Mouse (Mus musculus) MEL (cell line): ENCODE measurements around the gene Snx17. TPM values are rescaled to one million over a fixed set of nuclear protein-coding genes. Genes with fewer than 3 reads are reported as not detected.

Source experiments
- DNase-seq: peaks from one replicate; pipeline ENCODE4 v3.0.0; 2011; ENCODE audit warnings: low read depth, low spot score
- H3K27ac ChIP-seq: 2 replicates; pipeline ENCODE4 v1.5.1; 2012; ENCODE audit warnings: low read depth, mild to moderate bottlenecking, control low read depth, low read length, moderate library complexity; ENCODE audit not compliant: control insufficient read depth
- H3K27me3 ChIP-seq, 2 experiments: fragments of 150-350 bp in 1 of 2; sonication (generic) in 1 of 2; 2 replicates each; pipeline ENCODE4 v1.6.1; 2012; ENCODE audit warnings: low read length in 2 of 2, mild to moderate bottlenecking in 2 of 2, improper control_type of control experiment in 1 of 2, moderate library complexity in 1 of 2; ENCODE audit not compliant: insufficient read depth in 2 of 2, control insufficient read depth in 1 of 2
- H3K36me3 ChIP-seq, 2 experiments: 2 replicates each; pipeline ENCODE4 v1.6.1; 2012 to 2014; ENCODE audit warnings: low read length in 2 of 2, improper control_type of control experiment in 1 of 2, inconsistent platforms in 1 of 2, mild to moderate bottlenecking in 1 of 2; ENCODE audit not compliant: insufficient read depth in 2 of 2, control insufficient read depth in 1 of 2
- H3K4me1 ChIP-seq, 2 experiments: fragments of 150-350 bp in 1 of 2; sonication (generic) in 1 of 2; 2 replicates each; pipeline ENCODE4 v1.6.1; 2012; ENCODE audit warnings: low read length in 2 of 2, improper control_type of control experiment in 1 of 2, mild to moderate bottlenecking in 1 of 2; ENCODE audit not compliant: insufficient read depth in 2 of 2, control insufficient read depth in 1 of 2
- H3K4me3 ChIP-seq, 2 experiments: fragments of 150-350 bp in 1 of 2; sonication (generic) in 1 of 2; 2 replicates each; pipeline ENCODE4 v1.5.1; 2012; ENCODE audit warnings: low read depth in 2 of 2, low read length in 2 of 2, mild to moderate bottlenecking in 2 of 2, moderate library complexity in 2 of 2, control low read depth in 1 of 2, improper control_type of control experiment in 1 of 2; ENCODE audit not compliant: control insufficient read depth in 1 of 2, insufficient read depth in 1 of 2
- H3K79me2 ChIP-seq: 2 replicates; pipeline ENCODE4 v1.6.1; 2012; ENCODE audit warnings: mild to moderate bottlenecking, low read length, moderate library complexity; ENCODE audit not compliant: control insufficient read depth, poor library complexity, insufficient read depth
- H3K9ac ChIP-seq: 2 replicates; pipeline ENCODE4 v1.6.1; 2012; ENCODE audit warnings: low read depth, mild to moderate bottlenecking, control low read depth, low read length, moderate library complexity; ENCODE audit not compliant: control insufficient read depth, poor library complexity, severe bottlenecking
- H3K9me3 ChIP-seq: fragments of 150-350 bp; sonication (generic); replicated peaks from 2 replicates; pipeline ENCODE4 v1.6.1; 2012; ENCODE audit warnings: mild to moderate bottlenecking, low read length, improper control_type of control experiment, moderate library complexity; ENCODE audit not compliant: insufficient read depth
- GABPA ChIP-seq: IDR thresholded peaks from 2 replicates; pipeline ENCODE4 v1.6.1; 2012; ENCODE audit warnings: low read depth, mild to moderate bottlenecking, inconsistent platforms, low read length, improper control_type of control experiment, moderate library complexity
- MAFK ChIP-seq: IDR thresholded peaks from 2 replicates; pipeline ENCODE4 v1.6.1; 2011; ENCODE audit warnings: low read depth, mild to moderate bottlenecking, low read length, improper control_type of control experiment, borderline replicate concordance
- MAX ChIP-seq: IDR thresholded peaks from 2 replicates; pipeline ENCODE4 v1.6.1; 2011; ENCODE audit warnings: low read length, improper control_type of control experiment
- POLR2A ChIP-seq, 2 experiments: IDR thresholded peaks; 2 replicates each; pipeline ENCODE4 v1.6.1; 2011 to 2012; ENCODE audit warnings: low read length in 2 of 2, mild to moderate bottlenecking in 2 of 2, control low read depth in 1 of 2, improper control_type of control experiment in 1 of 2, low read depth in 1 of 2, moderate library complexity in 1 of 2; ENCODE audit not compliant: control insufficient read depth in 1 of 2, insufficient read depth in 1 of 2, poor library complexity in 1 of 2
- POLR2AphosphoS2 ChIP-seq: IDR thresholded peaks from 2 replicates; pipeline ENCODE4 v1.6.1; 2011; ENCODE audit warnings: low read length, improper control_type of control experiment
- POLR2AphosphoS5 ChIP-seq: IDR thresholded peaks from 2 replicates; pipeline ENCODE4 v1.6.1; 2012; ENCODE audit warnings: low read depth, borderline replicate concordance, mild to moderate bottlenecking, inconsistent platforms, low read length, moderate library complexity, mixed read lengths
- ZMIZ1 ChIP-seq: IDR thresholded peaks from 2 replicates; pipeline ENCODE4 v1.6.1; 2012; ENCODE audit warnings: low read depth, mild to moderate bottlenecking, inconsistent platforms, low read length, improper control_type of control experiment, moderate library complexity
- polyA plus RNA-seq, 2 experiments: library from polyadenylated mRNA; stranded (reverse) in 1 of 2; unstranded in 1 of 2; fragments of >175 nt in 1 of 2; fragments of >200 nt in 1 of 2; gene quantifications; 2 replicates each; pipeline versions ENCODE4 v1.2.1 to v1.2.4; 2012; ENCODE audit warnings: low replicate concordance in 2 of 2, low read depth in 1 of 2; ENCODE audit not compliant: insufficient read length in 2 of 2, insufficient read depth in 1 of 2, missing spikeins in 1 of 2
- total RNA-seq: library from RNA; depleted of rRNA; stranded (reverse); fragments of 300-350 nt; gene quantifications from 2 replicates; pipeline ENCODE4 v1.2.3, GENCODE M21; 2012

The Snx17 gene
- total and polyA plus RNA-seq, 3 experiments = 85.1 to 85.6 TPM; not detected in 1

GRCm38 (mm10) chr5:31197072-31197471 lies 4.0 kb downstream of the Snx17 start:
- H3K9ac ChIP-seq = no peak overlapping the region
- no peaks in the 10 kb centered on the region for H3K27me3 ChIP-seq
- peak; percentile 61; the same call in 1 of the 2 replicates for TF ChIP-seq ZMIZ1
- TF ChIP-seq MAX = no peak
- H3K9me3 ChIP-seq = no peaks in the 10 kb centered on the region
- peaks cover 4 to 14% of the 10 kb centered on the region in 2 experiments for H3K36me3 ChIP-seq
- no peak overlapping the region for H3K4me3 ChIP-seq
- peaks cover 0 to under 1% of the 10 kb centered on the region in 2 experiments; a peak in 1 of 4 replicates for H3K4me1 ChIP-seq
- no peak for DNase-seq
- no peak overlapping the region for H3K27ac ChIP-seq
- peaks cover 29% of the 10 kb centered on the region for H3K79me2 ChIP-seq

- no peak for DNase-seq
- TF ChIP-seq POLR2AphosphoS5 = 0 out of 2 replicates have a peak, but pooled peaks have one; percentile 27
- TF ChIP-seq GABPA = no peak
- Histone ChIP-seq H3K9ac (no peak overlapping the region), H3K4me3 (no peak overlapping the region), H3K9me3 (no peaks in the 10 kb centered on the region), H3K79me2 (peaks cover 22% of the 10 kb centered on the region), H3K4me1 (no peaks in the 10 kb centered on the region; a peak in 1 of 4 replicates), H3K27me3 (no peaks in the 10 kb centered on the region), H3K36me3 (peaks cover 4 to 14% of the 10 kb centered on the region in 2 experiments), H3K27ac (no peak overlapping the region)
These were observed 5.1 kb downstream of the Snx17 start for GRCm38 (mm10) chr5:31198170-31198569.

GRCm38 (mm10) chr5:31198616-31199320 lies 5.7 kb downstream of the Snx17 start:
- no peak overlapping the region for H3K27ac ChIP-seq
- TF ChIP-seq MAFK = no peak
- TF ChIP-seq POLR2AphosphoS2 = peak; percentile 83
- peak in 1 of 2 experiments; percentile 31; a peak in 1 of 4 replicates for TF ChIP-seq POLR2A (IDR thresholded peaks at IDR 0.05; ENCODE audit: control insufficient read depth in 1 of 2, insufficient read depth in 1 of 2, low read depth in 1 of 2, low read length in 2 of 2, poor library complexity in 1 of 2)

More at GRCm38 (mm10) chr5:31198616-31199320, 5.7 kb downstream of the Snx17 start:
- Histone ChIP-seq H3K9me3 (no peaks in the 10 kb centered on the region), H3K9ac (no peak overlapping the region), H3K4me1 (no peaks in the 10 kb centered on the region; a peak in 1 of 4 replicates), H3K27me3 (no peaks in the 10 kb centered on the region), H3K79me2 (peaks cover 16% of the 10 kb centered on the region), H3K4me3 (no peak overlapping the region), H3K36me3 (peaks cover 6 to 14% of the 10 kb centered on the region in 2 experiments)
- DNase-seq = no peak
